Mouse (Mus musculus): ENCODE measurements around the gene Lrrc7. TPM values are rescaled to one million over a fixed set of nuclear protein-coding genes. Genes with fewer than 3 reads are reported as not detected.

The Lrrc7 gene
- total and polyA plus RNA-seq, 3 experiments, result 0.07 TPM; not detected in 2

DNA sequence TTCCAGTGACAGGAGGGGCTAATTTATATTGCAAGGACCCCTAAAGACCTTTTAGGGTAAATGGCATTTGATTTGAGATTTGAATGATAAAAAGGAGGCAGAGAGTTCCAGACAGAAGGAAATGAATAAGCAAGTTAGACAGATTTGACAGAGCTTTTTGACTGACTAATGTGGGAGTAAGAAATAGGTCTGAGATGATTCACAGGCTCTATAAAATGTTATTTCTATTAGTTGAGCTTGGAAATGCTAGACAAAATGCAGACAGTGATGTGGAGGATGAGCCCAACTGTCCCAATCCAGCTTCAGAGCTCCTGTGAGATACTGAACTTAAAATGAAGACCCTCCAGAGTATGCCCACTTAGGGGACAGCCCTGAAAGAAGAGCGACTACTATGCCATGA, 289.3 kb downstream of the Lrrc7 start:
- no peaks in the 10 kb centered on the region for H3K4me1 ChIP-seq (ENCODE audit: control insufficient read depth in 1 of 2, insufficient read depth in 2 of 2)
- no peak overlapping the region for H3K4me2 ChIP-seq (ENCODE audit: insufficient read depth, low read depth, poor library complexity, severe bottlenecking)
- dilution Hi-C loops (cut with MboI; ENCODE audit: extremely low pct_ligation_motif_present, extremely low pct_unique_long_range_greater_than_20kb, low sequenced_read_pairs), result no loop called here
- TF ChIP-seq TCF12 (IDR thresholded peaks at IDR 0.05; ENCODE audit: low read depth, low read length) (no peak), BHLHE40 (IDR thresholded peaks at IDR 0.05; ENCODE audit: low read depth, low read length) (no peak)
- H3K27me3 ChIP-seq (replicated peaks), result no peaks in the 10 kb centered on the region
- H3K79me2 ChIP-seq (replicated peaks; ENCODE audit: control insufficient read depth, extremely low read depth, insufficient read depth, poor library complexity, severe bottlenecking), result no peaks in the 10 kb centered on the region
- DNase-seq (ENCODE audit: extremely low read depth), result no peak
- in situ Hi-C loops (cut with MboI; ENCODE audit: low pct_ligation_motif_present, low pct_unique_long_range_greater_than_20kb, low sequenced_read_pairs), result loop anchor here (25.0 kb wide), 1 partner anchor 335 kb away; the partner anchor contains the start of genes Ankrd13c and Cth
- no peak overlapping the region for H3K9ac ChIP-seq (ENCODE audit: insufficient read depth, low read depth)
- H3K9me3 ChIP-seq (replicated peaks; ENCODE audit: low read length), result no peaks in the 10 kb centered on the region
- no peaks in the 10 kb centered on the region for H3K36me3 ChIP-seq (replicated peaks in 1 of 2; ENCODE audit: control insufficient read depth in 1 of 2, insufficient read depth in 1 of 2, low read length in 1 of 2)
- no peak overlapping the region for H3K4me3 ChIP-seq (replicated peaks in 1 of 3; ENCODE audit: low read depth in 2 of 3, low read length in 2 of 3, poor library complexity in 1 of 3)
- no peak overlapping the region for H3K27ac ChIP-seq (ENCODE audit: insufficient read depth, low read depth)

DNA sequence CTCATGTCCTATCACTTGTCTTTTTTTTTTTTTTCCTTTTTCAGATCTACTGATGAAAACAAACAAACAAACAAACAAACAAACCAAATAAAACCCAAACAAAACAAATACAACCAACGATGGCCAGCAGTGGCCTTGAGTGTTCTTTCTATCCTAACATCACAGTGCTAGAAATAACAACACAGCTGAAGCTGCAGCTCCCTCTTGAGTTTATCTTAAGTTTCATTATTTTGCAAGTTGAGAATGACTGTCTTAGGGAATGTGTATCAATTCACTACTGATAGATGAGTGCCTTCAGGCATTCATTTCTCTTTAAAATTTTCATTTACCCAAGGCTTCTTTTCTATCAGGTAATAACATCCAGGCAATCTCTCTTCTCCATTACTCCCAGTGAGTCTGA, 291.1 kb downstream of the Lrrc7 start:
- Histone ChIP-seq H3K4me2 (ENCODE audit: insufficient read depth, low read depth, poor library complexity, severe bottlenecking) (no peak overlapping the region), H3K4me3 (replicated peaks in 1 of 3; ENCODE audit: low read depth in 2 of 3, low read length in 2 of 3, poor library complexity in 1 of 3) (no peak overlapping the region), H3K9me3 (replicated peaks; ENCODE audit: low read length) (no peaks in the 10 kb centered on the region), H3K36me3 (replicated peaks in 1 of 2; ENCODE audit: control insufficient read depth in 1 of 2, insufficient read depth in 1 of 2, low read length in 1 of 2) (no peaks in the 10 kb centered on the region), H3K4me1 (ENCODE audit: control insufficient read depth in 1 of 2, insufficient read depth in 2 of 2) (no peaks in the 10 kb centered on the region), H3K27ac (ENCODE audit: insufficient read depth, low read depth) (no peak overlapping the region), H3K27me3 (replicated peaks) (no peaks in the 10 kb centered on the region), H3K79me2 (replicated peaks; ENCODE audit: control insufficient read depth, extremely low read depth, insufficient read depth, poor library complexity, severe bottlenecking) (no peaks in the 10 kb centered on the region), H3K9ac (ENCODE audit: insufficient read depth, low read depth) (no peak overlapping the region)
- dilution Hi-C loops (cut with MboI; ENCODE audit: extremely low pct_ligation_motif_present, extremely low pct_unique_long_range_greater_than_20kb, low sequenced_read_pairs), result no loop called here
- TF ChIP-seq SMC3 (IDR thresholded peaks at IDR 0.05; ENCODE audit: low read depth, low read length) (peak; percentile 25), MXI1 (IDR thresholded peaks at IDR 0.05; ENCODE audit: low read depth, low read length) (no peak), RAD21 (IDR thresholded peaks at IDR 0.05; ENCODE audit: low read depth, low read length) (peak; percentile 59), CTCF (conservative IDR thresholded peaks at IDR 0.05 in 1 of 2, IDR thresholded peaks at IDR 0.05 in 1 of 2; ENCODE audit: low read depth in 2 of 2, low read length in 2 of 2) (peak in 1 of 2 experiments; percentile 51; a peak in 2 of 4 replicates)
- in situ Hi-C loops (cut with MboI; ENCODE audit: low pct_ligation_motif_present, low pct_unique_long_range_greater_than_20kb, low sequenced_read_pairs), result loop anchor here (25.0 kb wide), 1 partner anchor 334 kb away; the partner anchor contains the start of genes Ankrd13c and Cth
- no peak for DNase-seq (ENCODE audit: extremely low read depth)

DNA sequence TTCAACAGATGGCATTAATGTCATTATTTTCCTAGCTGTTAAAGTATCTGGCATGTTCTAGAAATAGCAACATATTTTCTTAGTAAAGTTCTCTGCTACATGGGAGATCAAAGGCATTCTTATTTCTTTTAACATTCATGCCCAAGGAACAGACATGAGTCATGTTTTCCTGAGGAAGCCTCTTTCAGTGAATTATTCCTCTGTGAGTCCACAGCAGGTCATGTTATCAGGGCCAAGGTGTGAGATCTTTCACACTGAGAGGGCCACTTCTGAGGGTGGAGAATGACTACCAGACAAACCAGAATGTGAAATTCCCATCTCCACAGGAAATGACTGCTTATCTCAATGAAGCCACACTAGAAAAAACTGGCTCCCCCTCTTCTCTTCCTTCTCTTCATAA, 309.4 kb downstream of the Lrrc7 start:
- Histone ChIP-seq H3K27me3 (replicated peaks) (no peaks in the 10 kb centered on the region), H3K36me3 (replicated peaks in 1 of 2; ENCODE audit: control insufficient read depth in 1 of 2, insufficient read depth in 1 of 2, low read length in 1 of 2) (no peaks in the 10 kb centered on the region), H3K9ac (ENCODE audit: insufficient read depth, low read depth) (no peak overlapping the region), H3K4me2 (ENCODE audit: insufficient read depth, low read depth, poor library complexity, severe bottlenecking) (no peak overlapping the region), H3K4me1 (ENCODE audit: control insufficient read depth in 1 of 2, insufficient read depth in 2 of 2) (no peaks in the 10 kb centered on the region; a peak in 1 of 4 replicates), H3K4me3 (replicated peaks in 1 of 3; ENCODE audit: low read depth in 2 of 3, low read length in 2 of 3, poor library complexity in 1 of 3) (no peak overlapping the region), H3K79me2 (replicated peaks; ENCODE audit: control insufficient read depth, extremely low read depth, insufficient read depth, poor library complexity, severe bottlenecking) (no peaks in the 10 kb centered on the region), H3K9me3 (replicated peaks; ENCODE audit: low read length) (no peaks in the 10 kb centered on the region), H3K27ac (ENCODE audit: insufficient read depth, low read depth) (no peak overlapping the region)
- TF ChIP-seq KAT2A (IDR thresholded peaks at IDR 0.05; ENCODE audit: insufficient replicate concordance, low read length), result no peak
- no peak for TF ChIP-seq EP300 (IDR thresholded peaks at IDR 0.05; ENCODE audit: low read length)
- no peak for TF ChIP-seq ZNF384 (IDR thresholded peaks at IDR 0.05; ENCODE audit: low read depth, low read length)
- TF ChIP-seq POLR2A (IDR thresholded peaks at IDR 0.05; ENCODE audit: low read depth, low read length), result no peak
- no peak for TF ChIP-seq ZMIZ1 (IDR thresholded peaks at IDR 0.05; ENCODE audit: low read depth, low read length)
- TF ChIP-seq MAX (IDR thresholded peaks at IDR 0.05; ENCODE audit: low read length), result no peak
- no peak for TF ChIP-seq TCF12 (IDR thresholded peaks at IDR 0.05; ENCODE audit: low read depth, low read length)
- TF ChIP-seq ZKSCAN1 (IDR thresholded peaks at IDR 0.05; ENCODE audit: borderline replicate concordance, low read depth, low read length), result no peak
- TF ChIP-seq JUND (conservative IDR thresholded peaks at IDR 0.05; ENCODE audit: low read depth, low read length), result no peak
- TF ChIP-seq MXI1 (IDR thresholded peaks at IDR 0.05; ENCODE audit: low read depth, low read length), result no peak
- no peak for TF ChIP-seq PAX5 (IDR thresholded peaks at IDR 0.05; ENCODE audit: low read length)
- dilution Hi-C loops (cut with MboI; ENCODE audit: extremely low pct_ligation_motif_present, extremely low pct_unique_long_range_greater_than_20kb, low sequenced_read_pairs), result no loop called here
- in situ Hi-C loops (cut with MboI; ENCODE audit: low pct_ligation_motif_present, low pct_unique_long_range_greater_than_20kb, low sequenced_read_pairs), result loop anchor here (25.0 kb wide), 1 partner anchor 315 kb away; the partner anchor contains the start of genes Ankrd13c and Cth
- no peak for DNase-seq (ENCODE audit: extremely low read depth)

Measured in CH12.LX (cell line).